Mouse (Mus musculus): ENCODE data around the gene Mrps6.

The Mrps6 gene

GRCm38 (mm10) chr16:92120899-92121531 lies 62.9 kb downstream of the Mrps6 start:
- ATAC-seq (ENCODE audit: low TSS enrichment), result peak; percentile 86

- no peak for ATAC-seq (ENCODE audit: low TSS enrichment)
Measured at GRCm38 (mm10) chr16:92127226-92127625, 69.2 kb downstream of the Mrps6 start.

DNA sequence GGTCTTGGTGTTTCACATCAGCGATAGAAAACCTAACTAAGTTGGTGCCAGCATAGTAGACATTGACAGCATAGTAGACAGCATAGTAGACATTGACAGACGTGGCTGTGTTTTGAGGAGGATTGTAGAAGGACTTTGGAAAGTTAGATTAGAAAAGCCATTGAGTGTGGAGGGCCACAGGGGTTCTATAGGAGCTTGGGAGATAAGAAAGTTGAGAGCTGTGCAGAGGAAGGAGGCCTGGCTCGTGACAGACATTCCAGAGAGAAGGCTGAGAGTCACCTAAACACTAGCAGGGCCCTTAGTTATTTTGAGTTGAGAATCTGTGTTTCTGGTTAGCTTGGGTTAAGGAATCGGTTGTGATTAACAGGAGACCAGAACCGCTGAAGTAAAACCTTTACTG lies 69.6 kb downstream of the Mrps6 start:
- ATAC-seq (ENCODE audit: low TSS enrichment), result no peak

- no peak for ATAC-seq (ENCODE audit: low TSS enrichment)
Measured at GRCm38 (mm10) chr16:92129843-92130242, 71.8 kb downstream of the Mrps6 start.

DNA sequence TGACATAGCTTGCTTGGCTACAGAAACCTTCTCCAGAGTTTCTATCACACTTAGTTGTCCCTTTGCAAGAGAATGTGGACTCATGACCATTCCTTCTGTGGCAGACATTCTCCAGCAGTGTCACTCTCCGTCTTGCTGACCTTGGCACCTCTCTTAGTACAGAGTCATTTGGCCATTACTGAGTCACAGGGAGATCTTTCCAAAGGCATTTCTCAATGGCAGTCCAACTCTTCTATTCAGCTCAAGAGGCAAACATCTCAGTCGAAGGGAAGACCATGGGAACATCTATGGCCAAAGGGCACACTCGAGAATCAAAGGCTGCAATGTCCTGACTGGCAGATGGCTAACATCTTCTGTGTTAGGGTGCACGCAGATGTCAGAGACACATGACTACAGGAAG lies 74.4 kb downstream of the Mrps6 start:
- no peak for ATAC-seq (ENCODE audit: low TSS enrichment)

DNA sequence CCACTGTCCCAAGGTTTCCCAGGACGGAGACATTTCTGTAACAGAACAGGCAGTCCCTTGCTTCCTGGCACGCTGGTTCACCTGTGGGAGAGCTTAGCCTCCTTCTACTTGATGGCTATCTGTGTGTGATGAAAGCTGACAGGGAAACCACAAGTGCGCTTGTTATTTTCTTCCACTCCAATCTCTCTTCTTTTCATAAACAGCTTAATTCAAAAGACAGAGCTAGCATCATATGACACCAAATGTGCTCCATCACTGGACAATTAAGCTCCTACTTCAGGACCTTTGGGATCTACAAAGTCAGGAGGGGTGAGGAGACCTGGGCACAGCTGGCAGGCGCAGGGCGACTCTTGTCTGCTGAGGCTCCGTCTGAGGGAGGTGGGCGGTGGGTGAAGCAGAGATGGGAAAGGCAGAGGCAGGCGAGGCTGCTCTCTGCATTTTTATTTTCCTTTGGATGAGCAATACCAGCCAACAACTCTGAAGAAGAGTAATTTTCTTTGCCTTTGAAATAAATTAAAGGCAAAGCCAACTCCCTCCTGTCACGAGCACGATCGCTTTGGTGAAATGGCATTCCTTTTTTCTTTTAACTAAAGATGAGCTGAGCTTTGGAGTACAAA lies 76.2 kb downstream of the Mrps6 start:
- peak; percentile 71 for ATAC-seq (ENCODE audit: low TSS enrichment)

GRCm38 (mm10) chr16:92136275-92136674 lies 78.2 kb downstream of the Mrps6 start:
- ATAC-seq (ENCODE audit: low TSS enrichment), result no peak

DNA sequence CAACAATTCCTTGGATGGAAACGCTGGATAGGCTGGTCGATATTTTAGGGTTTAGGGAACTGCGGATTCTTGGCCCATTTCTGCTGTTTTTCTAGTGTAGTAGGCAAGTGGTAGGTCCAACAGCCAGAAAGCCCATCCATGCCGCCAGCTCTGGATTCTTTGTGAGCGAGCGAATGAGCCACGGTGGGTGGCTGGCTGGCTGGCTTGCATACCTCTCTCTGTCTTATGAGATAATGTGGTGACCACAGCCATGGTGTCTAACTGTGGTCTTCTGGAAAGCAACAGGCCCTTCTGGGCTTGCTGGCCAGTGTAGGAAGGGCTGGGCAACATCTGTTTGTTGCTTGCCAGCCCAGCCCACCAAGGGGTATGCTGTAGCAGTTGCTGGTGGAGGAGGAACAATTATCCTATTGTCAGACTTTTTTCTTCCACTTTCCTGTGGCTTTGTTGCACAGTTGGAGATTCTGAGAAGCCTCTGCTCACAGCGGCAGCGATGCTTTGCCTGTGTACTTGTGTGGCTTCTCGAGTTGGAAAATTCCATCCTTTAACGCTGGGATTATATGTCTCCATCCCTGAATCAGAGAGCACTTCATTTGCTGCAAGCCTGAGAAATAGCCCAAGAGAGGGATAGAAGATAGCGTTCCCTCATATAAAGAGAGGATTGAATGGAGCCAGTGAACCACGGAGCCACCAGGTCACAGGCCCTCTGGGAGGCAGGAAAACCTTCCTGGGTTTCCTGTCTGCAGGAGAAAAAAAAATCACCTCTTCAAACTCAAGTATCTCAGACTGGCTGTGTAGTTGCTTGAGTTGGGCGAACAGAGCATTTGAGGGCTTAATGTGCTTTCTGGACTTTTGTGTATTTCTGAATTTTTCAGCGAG lies 81.6 kb downstream of the Mrps6 start:
- ATAC-seq (ENCODE audit: low TSS enrichment), result peak; percentile 80

DNA sequence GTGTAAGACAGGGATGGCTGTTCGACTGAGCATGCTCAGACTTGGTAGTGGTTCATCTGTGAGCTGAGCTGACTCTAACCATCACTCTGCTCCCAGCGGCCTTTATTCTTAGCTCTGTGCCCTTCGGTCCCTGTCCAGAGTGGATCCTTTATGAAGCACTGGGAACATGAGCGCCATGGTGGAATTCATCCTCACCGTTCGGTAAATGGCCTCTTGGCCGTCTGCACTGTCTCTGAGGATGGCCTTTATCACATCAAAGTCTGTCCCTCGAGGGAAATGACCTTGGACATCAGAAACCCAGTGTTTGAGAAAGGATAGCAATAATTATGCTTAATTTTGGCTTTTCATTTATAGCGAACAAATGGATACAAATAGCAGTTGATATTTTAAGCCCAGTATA lies 82.3 kb downstream of the Mrps6 start:
- no peak for ATAC-seq (ENCODE audit: low TSS enrichment)

DNA sequence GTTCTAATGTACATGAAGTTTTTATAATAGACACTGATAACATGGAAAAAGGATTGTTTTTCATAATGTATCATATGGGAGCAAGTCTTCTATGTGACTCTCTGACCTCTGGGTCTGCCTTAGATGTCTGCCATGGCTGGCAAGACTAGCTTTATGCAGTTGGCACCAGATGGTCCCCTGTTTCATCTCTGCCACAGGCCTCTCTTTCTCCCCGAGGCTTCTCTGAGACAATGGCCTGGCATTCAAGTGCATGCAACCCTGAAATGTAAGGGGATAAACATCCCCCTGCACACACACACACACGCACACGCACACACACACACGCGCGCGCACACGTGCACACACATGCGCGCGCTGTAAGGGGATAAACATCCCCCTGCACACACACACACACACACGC lies 83.0 kb downstream of the Mrps6 start:
- no peak for ATAC-seq (ENCODE audit: low TSS enrichment)

DNA sequence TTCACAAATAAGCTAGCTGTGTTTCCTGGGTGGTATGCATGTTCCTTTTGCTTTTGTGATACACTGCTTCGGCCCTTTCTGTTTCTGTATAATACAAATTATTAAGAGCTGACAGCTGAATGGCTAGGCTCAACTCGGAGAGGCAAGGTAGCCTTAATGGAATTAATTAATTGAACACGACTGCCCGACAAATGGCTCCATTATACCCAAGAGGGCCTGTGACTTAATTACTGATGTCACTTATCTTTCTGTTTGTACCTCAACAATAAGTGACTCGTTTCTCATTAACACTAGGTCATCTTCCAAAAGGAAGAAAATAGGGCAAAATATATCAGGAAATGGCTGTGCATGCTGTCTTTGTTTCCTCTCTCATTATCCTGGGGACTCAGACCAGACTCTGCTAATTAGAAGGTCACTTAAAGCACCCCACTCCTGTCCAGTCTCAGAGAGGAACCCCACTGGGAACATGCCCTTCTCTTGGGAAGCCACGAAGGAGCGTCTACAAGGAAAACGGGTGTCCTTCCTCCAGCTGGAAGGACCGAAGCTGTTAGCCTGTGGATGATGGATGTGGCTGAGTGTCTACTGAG lies 84.4 kb downstream of the Mrps6 start:
- no peak for ATAC-seq (ENCODE audit: low TSS enrichment)

GRCm38 (mm10) chr16:92147631-92148366 lies 89.7 kb downstream of the Mrps6 start:
- ATAC-seq (ENCODE audit: low TSS enrichment), result 0 out of 2 replicates have a peak, but pooled peaks have one; percentile 44

DNA sequence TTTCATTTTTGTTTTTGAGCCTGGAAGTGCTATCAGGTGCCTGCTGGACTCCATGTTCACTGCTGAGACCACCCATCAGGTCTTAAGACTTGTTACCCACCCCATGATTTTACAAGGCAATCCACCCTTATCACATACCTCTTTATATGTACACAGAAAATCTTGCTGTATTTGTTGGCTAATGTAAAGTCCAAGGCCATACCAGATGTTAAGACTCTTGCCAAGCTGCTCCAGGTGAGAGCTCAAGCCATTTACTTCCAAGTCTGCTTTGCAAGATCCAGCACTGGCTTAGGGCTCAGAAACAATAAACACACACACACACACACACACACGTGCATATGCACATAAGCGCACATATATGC lies 90.3 kb downstream of the Mrps6 start:
- no peak for ATAC-seq (ENCODE audit: low TSS enrichment)

- no peak for ATAC-seq (ENCODE audit: low TSS enrichment)
Measured at GRCm38 (mm10) chr16:92150975-92151374, 92.9 kb downstream of the Mrps6 start.

DNA sequence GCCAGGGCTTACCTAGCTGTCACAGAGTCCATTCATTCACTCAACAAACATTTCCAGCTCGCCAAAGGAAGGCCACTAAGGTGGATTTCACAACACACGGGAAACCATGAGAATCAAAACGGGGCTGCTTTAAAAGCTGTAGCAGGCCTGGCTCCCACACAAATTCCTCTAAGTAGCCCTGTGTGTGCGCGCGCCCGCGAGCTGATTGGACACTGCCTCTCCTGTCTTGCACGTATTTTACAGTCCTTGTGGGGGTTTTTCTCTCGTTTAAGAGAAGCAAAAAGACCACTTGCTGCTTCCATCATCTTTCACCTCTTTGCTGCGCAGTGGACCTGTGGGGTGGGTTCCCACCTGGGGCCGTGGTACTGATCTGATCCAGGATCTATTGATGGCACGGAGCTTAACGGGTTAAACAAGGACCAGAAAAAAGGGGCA lies 100.0 kb downstream of the Mrps6 start:
- ATAC-seq (ENCODE audit: low TSS enrichment), result peak; percentile 38

GRCm38 (mm10) chr16:92158461-92159091 lies 100.5 kb downstream of the Mrps6 start:
- ATAC-seq (ENCODE audit: low TSS enrichment), result peak; percentile 82

GRCm38 (mm10) chr16:92159114-92159513 lies 101.0 kb downstream of the Mrps6 start:
- peak; percentile 20; the same call in 1 of the 2 replicates for ATAC-seq (ENCODE audit: low TSS enrichment)

Data from frontal cortex, adult (tissue).